Mouse (Mus musculus) effector memory CD4-positive, alpha-beta T cell, adult 5 months (primary cell): ENCODE results near the gene Pdgfra. TPM values are rescaled to one million over a fixed set of nuclear protein-coding genes. Genes with fewer than 3 reads are reported as not detected.

Source experiments
- polyA plus RNA-seq: library from polyadenylated mRNA; unstranded; fragments of 100-300 nt; shearing (Covaris generic); gene quantifications from one replicate; pipeline ENCODE4 v1.2.1, GENCODE M21; 2017

The Pdgfra gene
- not detected for polyA plus RNA-seq

DNA sequence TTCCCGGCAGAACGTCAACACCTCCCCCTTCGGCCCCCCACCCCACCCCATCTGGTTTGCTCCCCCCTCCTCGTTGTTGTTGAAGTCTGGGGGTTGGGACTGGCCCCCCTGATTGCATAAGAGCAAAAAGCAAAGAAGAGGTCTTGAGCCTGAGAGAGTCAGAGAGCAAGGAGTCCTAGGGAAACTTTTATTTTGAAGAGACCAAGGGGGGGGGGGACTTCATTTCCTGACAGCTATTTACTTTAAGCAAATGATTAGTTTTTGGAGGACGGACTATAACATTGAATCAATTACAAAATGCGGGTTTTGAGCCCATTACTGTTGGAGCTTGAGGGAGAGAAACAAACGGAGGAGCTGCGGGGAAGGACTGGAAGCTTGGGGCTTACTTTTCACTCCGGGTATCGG lies at the start of gene Pdgfra:
Gene Pdgfra, plus strand, starts transcription at position 272 of the 405 bp plus-strand sequence.

Other genes with a start within 250 kb of the Pdgfra start
- 149 TPM for gene Chic2, start 107.5 kb upstream of the Pdgfra start, polyA plus RNA-seq
- gene Gsx2, start 76.7 kb upstream of the Pdgfra start, polyA plus RNA-seq = not detected